Mouse (Mus musculus): ENCODE data around the gene Gdpd5. TPM values are rescaled to one million over a fixed set of nuclear protein-coding genes. Genes with fewer than 3 reads are reported as not detected.

Gdpd5 gene
- polyA plus RNA-seq, 1 experiment from 2014 or later, result 59.8 TPM

- WGBS, result 61% methylated on average over 11 of the region's 11 CpGs
- no peak overlapping the region for H3K4me2 ChIP-seq
- H3K4me1 ChIP-seq (replicated peaks), result peaks cover 34% of the 10 kb centered on the region
- H3K9ac ChIP-seq, result no peak overlapping the region
- no peaks in the 10 kb centered on the region for H3K27me3 ChIP-seq
- H3K27ac ChIP-seq (replicated peaks), result no peak overlapping the region; the same call in 1 of the 2 replicates
- ATAC-seq (ENCODE audit: low read depth), result 0 out of 2 replicates have a peak, but pooled peaks have one; percentile 32
- H3K9me3 ChIP-seq, result no peaks in the 10 kb centered on the region
- H3K4me3 ChIP-seq, result no peak overlapping the region
- H3K36me3 ChIP-seq, result peaks cover 53% of the 10 kb centered on the region
Measured at GRCm38 (mm10) chr7:99395908-99396616, 14.8 kb downstream of the Gdpd5 start.

GRCm38 (mm10) chr7:99396994-99397659, 15.9 kb downstream of the Gdpd5 start:
- no peak overlapping the region for H3K9ac ChIP-seq
- H3K4me2 ChIP-seq, result no peak overlapping the region
- H3K27me3 ChIP-seq, result no peaks in the 10 kb centered on the region
- H3K4me1 ChIP-seq (replicated peaks), result peaks cover 34% of the 10 kb centered on the region
- WGBS, result 78% methylated on average over 11 of the region's 11 CpGs
- H3K9me3 ChIP-seq, result no peaks in the 10 kb centered on the region
- H3K36me3 ChIP-seq, result peaks cover 42% of the 10 kb centered on the region
- ATAC-seq (ENCODE audit: low read depth), result no peak
- H3K4me3 ChIP-seq, result no peak overlapping the region
- H3K27ac ChIP-seq (replicated peaks), result no peak overlapping the region

GRCm38 (mm10) chr7:99401373-99401772, 20.2 kb downstream of the Gdpd5 start:
- H3K4me1 ChIP-seq (replicated peaks), result peaks cover 21% of the 10 kb centered on the region
- ATAC-seq (ENCODE audit: low read depth), result no peak; the same call in 1 of the 2 replicates
- H3K27ac ChIP-seq (replicated peaks), result 0 out of 2 replicates have a peak overlapping the region, but pooled peaks have one; percentile 9
- WGBS, result 80% methylated on average over 8 of the region's 8 CpGs
- H3K4me3 ChIP-seq, result no peak overlapping the region
- no peaks in the 10 kb centered on the region for H3K27me3 ChIP-seq
- H3K36me3 ChIP-seq, result peaks cover 31% of the 10 kb centered on the region
- no peaks in the 10 kb centered on the region for H3K9me3 ChIP-seq
- H3K4me2 ChIP-seq, result no peak overlapping the region
- H3K9ac ChIP-seq, result no peak overlapping the region

- WGBS, result 79% methylated on average over 6 of the region's 6 CpGs
- no peak for ATAC-seq (ENCODE audit: low read depth)
Measured at GRCm38 (mm10) chr7:99402477-99402876, 21.3 kb downstream of the Gdpd5 start.

GRCm38 (mm10) chr7:99403254-99403653, 22.0 kb downstream of the Gdpd5 start:
- Histone ChIP-seq H3K27me3 (no peaks in the 10 kb centered on the region), H3K4me1 (replicated peaks) (peaks cover 10% of the 10 kb centered on the region; the same call in 1 of the 2 replicates), H3K9me3 (no peaks in the 10 kb centered on the region), H3K27ac (replicated peaks) (no peak overlapping the region), H3K4me2 (no peak overlapping the region), H3K9ac (no peak overlapping the region), H3K4me3 (no peak overlapping the region), H3K36me3 (peaks cover 42% of the 10 kb centered on the region)
- ATAC-seq (ENCODE audit: low read depth), result no peak
- WGBS, result 81% methylated on average over 7 of the region's 7 CpGs

More at GRCm38 (mm10) chr7:99402477-99402876, 21.3 kb downstream of the Gdpd5 start:
- Histone ChIP-seq H3K4me1 (replicated peaks) (peaks cover 11% of the 10 kb centered on the region), H3K36me3 (peaks cover 36% of the 10 kb centered on the region), H3K4me3 (no peak overlapping the region), H3K27ac (replicated peaks) (no peak overlapping the region), H3K9me3 (no peaks in the 10 kb centered on the region), H3K4me2 (no peak overlapping the region), H3K9ac (no peak overlapping the region), H3K27me3 (no peaks in the 10 kb centered on the region)

- Histone ChIP-seq H3K36me3 (peaks cover 34% of the 10 kb centered on the region), H3K4me1 (replicated peaks) (peaks cover 10% of the 10 kb centered on the region; the same call in 1 of the 2 replicates), H3K4me3 (no peak overlapping the region), H3K9me3 (no peaks in the 10 kb centered on the region), H3K27me3 (no peaks in the 10 kb centered on the region), H3K4me2 (no peak overlapping the region), H3K9ac (no peak overlapping the region), H3K27ac (replicated peaks) (no peak overlapping the region; the same call in 1 of the 2 replicates)
- no peak for ATAC-seq (ENCODE audit: low read depth)
- 78% methylated on average over 12 of the region's 12 CpGs for WGBS
Measured at GRCm38 (mm10) chr7:99404031-99404735, 23.0 kb downstream of the Gdpd5 start.

- Histone ChIP-seq H3K9me3 (no peaks in the 10 kb centered on the region), H3K27me3 (no peaks in the 10 kb centered on the region), H3K4me2 (no peak overlapping the region), H3K27ac (replicated peaks) (no peak overlapping the region), H3K9ac (no peak overlapping the region), H3K36me3 (peaks cover 32% of the 10 kb centered on the region), H3K4me1 (replicated peaks) (peaks cover 24% of the 10 kb centered on the region), H3K4me3 (no peak overlapping the region)
- no peak for ATAC-seq (ENCODE audit: low read depth)
- WGBS, result 21% methylated on average over 8 of the region's 8 CpGs
Measured at GRCm38 (mm10) chr7:99405386-99406155, 24.4 kb downstream of the Gdpd5 start.

- peaks cover 46% of the 10 kb centered on the region for H3K36me3 ChIP-seq
- H3K4me2 ChIP-seq, result no peak overlapping the region
- no peak for ATAC-seq (ENCODE audit: low read depth)
- H3K27me3 ChIP-seq, result no peaks in the 10 kb centered on the region
- H3K4me3 ChIP-seq, result no peak overlapping the region
- H3K9ac ChIP-seq, result no peak overlapping the region
- no peak overlapping the region for H3K27ac ChIP-seq (replicated peaks)
- H3K9me3 ChIP-seq, result no peaks in the 10 kb centered on the region
- peaks cover 30% of the 10 kb centered on the region for H3K4me1 ChIP-seq (replicated peaks)
- WGBS, result 87% methylated on average over 2 of the region's 2 CpGs
Measured at GRCm38 (mm10) chr7:99407598-99407997, 26.4 kb downstream of the Gdpd5 start.

- Histone ChIP-seq H3K4me3 (no peak overlapping the region), H3K27me3 (no peaks in the 10 kb centered on the region), H3K4me1 (replicated peaks) (peaks cover 30% of the 10 kb centered on the region), H3K9ac (peak overlapping the region; percentile 31; the same call in 1 of the 2 replicates), H3K9me3 (no peaks in the 10 kb centered on the region), H3K4me2 (no peak overlapping the region), H3K36me3 (peaks cover 58% of the 10 kb centered on the region), H3K27ac (replicated peaks) (peak overlapping the region; percentile 56)
- no peak for ATAC-seq (ENCODE audit: low read depth)
- 70% methylated on average over 8 of the region's 8 CpGs for WGBS
Measured at GRCm38 (mm10) chr7:99409441-99410222, 28.4 kb downstream of the Gdpd5 start.

GRCm38 (mm10) chr7:99410315-99410714, 29.1 kb downstream of the Gdpd5 start:
- 84% methylated on average over 9 of the region's 9 CpGs for WGBS
- H3K27me3 ChIP-seq, result no peaks in the 10 kb centered on the region
- H3K4me3 ChIP-seq, result no peak overlapping the region
- peak overlapping the region; percentile 56 for H3K27ac ChIP-seq (replicated peaks)
- ATAC-seq (ENCODE audit: low read depth), result no peak
- peaks cover 57% of the 10 kb centered on the region for H3K36me3 ChIP-seq
- H3K9ac ChIP-seq, result no peak overlapping the region
- H3K4me2 ChIP-seq, result no peak overlapping the region
- no peaks in the 10 kb centered on the region for H3K9me3 ChIP-seq
- H3K4me1 ChIP-seq (replicated peaks), result peaks cover 30% of the 10 kb centered on the region
